Mouse (Mus musculus) frontal cortex, postnatal 10 days (tissue): ENCODE data around the gene Ly6g6e.
"Not testable (repeated sequence)": the region's sequence is repeated elsewhere in the genome, so short reads cannot be mapped to it uniquely, and the experiment has no call there.

ENCODE experiments used
- DNase-seq, 2 experiments: peaks; one replicate each; pipeline ENCODE4 v3.0.0; 2022; ENCODE audit warnings: low spot score in 2 of 2, mixed read lengths in 1 of 2

The Ly6g6e gene

DNA sequence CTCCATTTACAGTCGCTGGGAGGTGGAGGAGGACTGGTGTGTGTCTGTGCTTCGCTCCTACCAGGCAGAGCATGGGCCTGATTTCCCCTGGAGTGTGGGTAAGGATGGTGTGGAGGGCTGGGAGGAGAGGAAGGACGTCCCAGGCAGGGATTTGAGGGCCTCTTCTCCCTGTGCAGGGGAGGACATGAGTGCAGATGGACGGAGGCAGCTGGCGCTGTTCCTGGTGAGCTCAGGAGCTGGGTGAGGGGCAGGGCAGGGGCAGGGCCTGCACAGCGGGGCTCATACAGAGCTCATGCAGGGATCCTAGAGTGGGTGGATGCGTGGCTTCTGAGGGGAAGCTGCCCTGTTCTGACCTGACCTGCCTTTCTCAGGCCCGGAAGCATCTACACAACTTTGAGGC, 25.6 kb downstream of the Ly6g6e start:
- DNase-seq = no peak

DNA sequence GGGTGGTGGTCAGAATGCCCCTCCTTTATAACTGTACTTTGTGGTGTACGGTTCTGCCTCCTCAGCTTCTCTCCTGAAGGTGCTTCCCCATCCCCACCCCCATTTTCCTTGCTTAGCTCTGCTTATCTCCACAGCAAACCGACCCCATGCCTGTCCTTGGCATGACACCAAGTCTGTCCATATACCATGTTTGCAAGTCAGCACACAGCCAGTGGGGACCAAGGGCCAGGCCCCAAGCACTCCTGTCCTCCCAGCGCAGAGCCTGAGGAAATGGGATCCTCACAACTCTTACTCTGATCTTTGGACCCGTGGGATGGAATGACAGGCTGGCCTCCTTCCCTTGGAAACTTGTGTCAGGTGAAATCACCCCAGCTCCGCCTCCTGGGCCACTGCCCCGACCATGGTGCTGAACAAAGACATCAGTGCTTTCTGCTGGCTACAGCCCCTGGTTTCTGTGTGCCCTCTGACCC, 26.6 kb downstream of the Ly6g6e start:
- DNase-seq = no peak

DNA sequence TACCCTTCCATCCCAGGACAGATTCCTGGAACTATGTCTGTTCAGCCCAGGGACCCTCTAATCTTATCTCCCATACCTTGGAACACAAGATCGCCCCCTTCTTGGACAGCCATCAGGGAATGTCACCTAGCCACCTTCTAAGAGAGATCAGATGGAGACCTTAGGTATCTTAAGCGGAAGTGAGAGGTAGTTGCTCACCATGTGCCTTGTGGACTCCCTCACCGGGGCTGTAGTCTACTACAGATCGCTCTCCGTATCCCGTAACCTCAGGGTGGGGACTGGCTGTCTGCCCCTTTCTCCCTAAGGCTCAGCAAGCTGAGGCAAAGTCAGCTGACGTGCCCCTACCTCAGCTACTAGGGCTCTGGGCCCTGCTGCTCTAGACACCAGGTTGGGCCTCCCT, 27.4 kb downstream of the Ly6g6e start:
- DNase-seq = no peak

DNA sequence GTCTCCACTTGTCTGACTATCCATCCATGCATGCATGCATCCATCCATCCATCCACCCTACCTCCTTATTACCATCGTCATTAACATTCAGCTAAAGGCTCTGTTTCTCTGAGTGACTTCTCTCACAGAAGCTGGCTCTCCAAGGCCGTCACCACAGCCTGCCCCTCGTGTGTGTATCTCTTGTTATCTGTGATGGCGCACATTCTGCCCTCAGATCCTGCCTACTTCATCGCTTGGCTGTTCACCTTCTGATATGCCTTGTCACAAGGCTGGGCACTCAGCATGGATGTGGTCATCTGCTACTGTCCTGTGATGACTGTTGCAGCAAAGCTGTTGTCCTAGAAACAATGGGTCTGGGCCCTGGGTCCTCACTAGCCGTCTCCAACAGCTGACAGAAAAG, 28.1 kb downstream of the Ly6g6e start:
- DNase-seq = no peak

DNA sequence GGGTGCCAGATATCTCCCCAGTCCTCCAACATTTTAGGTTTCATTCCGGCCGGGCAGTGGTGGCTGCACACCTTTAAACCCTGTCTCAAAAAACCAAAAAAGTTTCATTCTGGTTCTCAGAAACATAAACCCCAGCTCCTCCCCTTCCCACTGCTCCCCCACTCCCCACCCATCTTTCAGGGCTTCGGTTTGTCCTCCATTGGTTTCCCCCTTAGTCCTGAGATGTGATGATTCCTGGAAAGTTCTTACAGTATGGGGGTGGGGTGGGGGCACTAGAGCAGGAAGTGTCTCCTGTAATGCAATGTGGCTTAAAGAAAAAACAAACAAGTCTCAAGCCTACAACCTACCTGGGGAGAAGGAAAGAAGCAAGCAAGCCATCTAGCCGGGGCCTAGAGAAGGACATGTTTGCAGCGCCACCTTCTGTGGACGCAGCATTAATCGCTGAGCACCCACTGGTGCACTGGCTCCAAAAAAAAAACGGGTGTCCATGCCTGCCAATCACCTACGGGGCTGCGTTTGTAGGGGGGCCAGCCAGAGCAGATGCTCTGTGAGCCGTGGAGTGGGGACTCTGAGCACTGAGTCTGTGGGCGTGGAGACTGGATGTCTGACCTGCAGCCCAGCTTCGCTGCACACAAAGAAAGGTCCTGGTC, 29.2 kb downstream of the Ly6g6e start:
- DNase-seq = peak in 1 of 2 experiments; percentile 37

DNA sequence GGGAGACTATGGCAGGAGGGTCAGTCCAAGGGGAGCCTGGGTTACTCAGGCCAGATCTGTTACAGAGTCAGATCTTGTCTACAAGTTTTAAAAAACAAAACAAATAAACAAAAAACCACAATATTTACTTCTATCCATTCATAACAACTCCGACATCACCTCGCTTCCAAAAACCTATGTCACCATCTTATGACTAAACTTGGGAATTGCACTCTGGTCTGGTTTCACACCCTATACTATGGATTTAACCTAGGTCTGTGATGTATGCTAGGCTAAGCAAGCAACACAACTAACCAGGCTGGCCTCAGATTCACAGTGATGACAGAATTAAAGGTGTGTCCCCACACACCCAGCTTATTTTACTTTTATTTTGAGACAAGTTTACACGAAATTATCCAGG, 29.8 kb downstream of the Ly6g6e start:
- DNase-seq = no peak

DNA sequence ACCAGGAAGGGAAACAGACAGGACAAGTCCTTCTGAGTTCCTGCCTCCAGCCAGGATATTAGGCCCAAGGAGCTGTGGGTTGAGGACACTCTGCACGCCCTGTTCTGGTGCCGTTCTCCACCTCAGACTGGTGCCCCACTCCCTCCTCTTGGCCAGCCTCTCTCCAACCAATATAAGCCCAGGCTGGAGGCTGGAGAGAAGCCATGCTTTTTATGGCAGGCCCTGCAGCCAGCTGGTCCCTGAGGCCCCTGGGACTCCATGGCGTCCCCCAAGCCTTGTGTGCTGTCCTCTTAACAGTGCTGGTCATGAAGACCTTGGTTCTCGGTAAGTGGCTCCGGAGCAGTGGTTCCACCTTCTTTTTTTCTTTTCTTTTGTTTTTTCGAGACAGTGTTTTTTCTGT, 31.4 kb downstream of the Ly6g6e start, which contains the start of gene Ly6g5c:
Ly6g5c (plus strand) TSS at position 183 of the 400 bp plus-strand sequence.
- no peak for DNase-seq

DNA sequence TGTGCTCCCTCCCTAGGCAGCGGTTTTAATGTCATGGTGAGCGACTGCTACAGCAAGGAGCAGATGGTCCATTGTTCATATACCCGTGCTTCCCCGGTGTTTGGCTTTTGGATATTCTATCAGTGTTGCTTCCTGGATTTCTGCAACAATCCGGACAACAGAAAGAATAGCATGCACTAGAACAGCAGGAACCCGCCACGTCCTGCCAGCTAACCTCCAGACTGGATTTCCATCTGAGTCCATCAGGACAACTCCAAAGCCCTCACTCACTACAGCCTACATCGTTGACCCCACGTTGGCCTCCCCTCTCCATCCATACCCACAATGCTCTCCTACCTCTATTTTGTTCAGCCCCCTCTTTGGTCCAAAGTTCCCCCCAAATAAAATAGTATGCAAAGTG, 35.1 kb downstream of the Ly6g6e start:
- DNase-seq = no peak

DNA sequence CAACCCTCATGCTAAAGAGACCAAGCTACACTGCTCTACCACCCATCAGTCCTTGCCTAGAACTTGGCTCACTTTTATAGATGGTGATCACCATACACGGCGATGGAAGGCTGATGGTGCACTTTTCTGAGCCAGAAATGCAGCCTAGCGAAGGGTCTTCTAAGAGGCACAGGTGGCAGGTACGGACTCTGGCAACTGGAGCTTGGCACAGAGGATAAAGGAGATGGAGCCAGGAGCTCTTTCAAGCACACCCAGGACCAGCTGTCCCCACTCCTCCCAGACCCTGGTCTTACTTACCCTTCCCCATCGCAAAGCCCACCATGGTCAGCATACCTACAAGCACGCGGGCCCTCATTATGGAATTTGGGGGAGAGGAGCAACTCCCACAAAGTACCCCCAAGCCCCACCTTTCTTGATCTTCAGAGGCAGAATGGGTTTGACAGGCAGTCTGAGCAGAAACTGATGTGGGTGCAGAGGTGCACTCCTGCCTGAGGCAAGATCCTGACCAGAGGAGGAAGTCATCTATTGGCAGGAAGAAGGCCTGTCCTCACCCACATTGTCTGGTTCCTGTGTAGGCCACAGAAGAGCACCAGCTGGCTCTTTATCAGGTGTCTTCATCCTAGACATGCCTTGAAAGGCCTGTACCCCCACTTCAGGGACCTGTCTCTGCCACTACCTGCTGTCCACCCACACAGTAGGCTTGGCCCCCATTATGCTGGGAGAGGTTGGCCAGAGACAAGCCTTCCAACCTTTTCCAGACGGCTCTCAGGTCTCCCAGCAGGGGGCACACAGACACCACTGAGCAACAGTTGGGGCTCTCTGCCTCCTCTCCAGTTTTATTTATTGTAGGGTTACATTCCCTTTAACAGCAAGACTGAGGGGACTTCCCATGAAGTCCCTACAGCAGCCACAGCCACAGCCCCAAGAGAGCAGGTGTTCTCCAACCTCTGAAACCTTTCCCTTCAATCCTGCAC, 38.6 kb downstream of the Ly6g6e start, which contains the start of gene Ly6g5b:
Ly6g5b (minus strand) TSS at position 383 of the 974 bp plus-strand sequence.
- no peak for DNase-seq

DNA sequence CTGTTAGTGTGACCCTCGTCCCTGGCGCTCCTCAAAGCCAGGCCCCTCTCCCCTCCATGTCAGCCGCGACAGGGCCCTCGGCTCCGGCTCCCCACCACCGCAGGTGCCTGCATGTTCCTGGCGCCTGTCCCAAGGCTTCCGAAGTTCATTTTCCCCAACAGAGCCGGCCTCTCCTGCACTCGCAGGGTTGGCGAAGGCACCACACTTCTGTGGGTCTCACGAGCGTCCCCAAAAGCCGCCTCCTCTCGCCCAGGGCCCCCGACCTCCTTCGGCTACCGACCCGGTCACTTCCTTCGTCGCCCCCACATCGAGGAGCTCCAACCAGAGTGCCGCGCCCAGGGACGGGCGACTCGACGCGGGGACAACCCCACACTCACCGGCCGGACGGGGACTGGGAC, 44.0 kb downstream of the Ly6g6e start:
- DNase-seq = no peak

DNA sequence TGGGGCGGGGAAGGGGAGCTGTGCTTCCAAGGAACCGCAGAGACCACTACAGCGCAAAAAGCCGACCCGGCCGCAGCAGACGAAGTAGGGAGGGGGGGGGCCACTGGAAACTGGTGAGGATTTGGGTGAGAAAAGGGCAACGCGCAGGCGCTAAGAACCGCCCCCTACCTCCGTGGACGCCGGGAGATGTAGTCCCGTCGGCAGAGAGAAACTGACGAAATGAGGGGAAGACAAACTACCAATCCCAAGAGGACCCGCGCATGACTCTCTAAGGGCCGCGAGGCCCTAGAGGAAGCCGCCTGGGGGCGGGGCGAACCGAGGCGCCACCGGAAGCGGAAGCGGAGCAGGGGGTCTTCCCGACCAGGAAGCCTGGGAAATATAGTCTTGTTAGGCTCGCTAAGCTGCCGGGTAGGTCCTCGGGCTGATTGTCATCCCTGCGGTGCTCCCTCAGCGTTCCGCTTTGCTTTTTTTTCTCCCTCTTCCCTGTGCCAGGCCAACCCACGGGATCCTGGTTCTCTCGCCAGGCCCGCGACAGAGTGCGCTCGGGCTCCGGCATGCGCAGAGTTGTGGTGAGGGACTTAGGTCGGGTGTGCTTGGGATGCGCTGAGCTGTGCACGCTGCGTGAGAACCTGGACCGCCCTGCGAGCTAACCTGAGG, 44.6 kb downstream of the Ly6g6e start, which contains the start of gene Gpank1:
Gpank1 (plus strand) TSS at position 313 of the 657 bp plus-strand sequence.
- peak; percentile 97 to 98 for DNase-seq

DNA sequence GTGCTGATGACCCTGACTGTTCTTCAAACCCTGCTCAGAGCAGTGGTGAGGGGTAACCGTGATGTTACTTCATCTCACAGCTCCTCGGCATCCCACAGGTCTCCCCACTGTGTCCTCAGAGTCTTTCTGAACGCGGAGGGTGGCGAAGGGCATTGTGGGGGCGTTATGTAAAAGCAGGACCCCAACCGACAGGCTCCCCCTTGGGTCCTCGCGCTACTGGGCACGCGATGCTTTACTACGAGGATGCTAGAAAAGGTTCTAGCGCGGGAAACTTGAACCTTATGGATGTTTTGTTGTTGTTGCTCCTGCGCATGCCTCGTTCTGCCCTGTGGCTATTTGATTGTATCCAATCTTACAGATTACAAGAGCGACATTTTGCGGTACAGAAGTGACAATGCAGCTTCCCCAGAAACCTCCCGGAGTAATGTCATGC, 45.2 kb downstream of the Ly6g6e start, which contains the start of gene Csnk2b:
Csnk2b (minus strand) TSS at position 183 of the 433 bp plus-strand sequence.
- peak; percentile 57 to 71 for DNase-seq

DNA sequence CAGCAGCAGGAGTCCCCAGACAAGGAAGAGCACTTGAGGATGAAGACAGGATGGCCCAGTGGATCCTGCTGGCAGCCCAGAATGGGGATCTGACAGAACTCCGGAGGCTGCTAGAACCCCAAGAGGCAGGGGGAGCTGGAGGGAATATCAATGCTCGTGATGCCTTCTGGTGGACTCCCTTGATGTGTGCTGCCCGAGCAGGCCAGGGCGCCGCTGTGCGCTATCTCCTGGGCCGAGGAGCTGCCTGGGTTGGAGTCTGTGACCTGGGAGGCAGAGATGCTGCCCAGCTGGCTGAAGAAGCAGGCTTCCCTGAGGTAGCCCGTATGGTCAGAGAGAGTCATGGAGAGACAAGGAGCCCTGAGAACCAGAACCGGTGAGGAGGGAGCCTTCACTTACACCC, 46.6 kb downstream of the Ly6g6e start:
- not testable (repeated sequence) for DNase-seq

DNA sequence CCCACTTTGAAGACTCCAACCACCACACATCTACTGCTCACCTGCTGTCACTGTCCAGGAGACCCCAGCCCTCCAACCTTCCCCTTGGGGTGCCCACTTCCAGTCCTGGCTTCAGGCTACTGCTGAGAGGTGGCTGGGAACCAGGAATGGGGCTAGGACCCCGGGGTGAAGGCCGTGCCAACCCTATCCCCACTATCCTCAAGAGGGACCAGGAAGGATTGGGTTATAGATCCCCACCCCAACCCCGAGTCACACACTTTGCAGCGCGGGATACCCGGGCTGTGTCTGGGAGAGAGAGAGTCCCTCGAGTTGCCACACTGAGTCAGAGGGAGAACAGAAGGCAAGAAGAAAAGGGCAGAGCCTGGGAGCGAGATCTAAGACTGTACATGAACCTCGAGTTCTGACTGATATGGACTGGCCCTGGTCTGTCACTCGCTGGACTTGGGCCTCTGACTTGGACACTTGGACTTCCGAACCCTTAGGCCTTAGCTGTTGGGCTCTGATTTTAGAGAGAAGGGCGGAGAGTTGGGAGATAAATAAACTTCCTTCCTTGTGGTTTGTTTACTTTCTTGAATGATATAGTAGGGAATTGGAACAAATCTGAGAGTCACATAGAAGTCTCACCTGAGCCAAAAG, 47.7 kb downstream of the Ly6g6e start:
- DNase-seq = not testable (repeated sequence)

DNA sequence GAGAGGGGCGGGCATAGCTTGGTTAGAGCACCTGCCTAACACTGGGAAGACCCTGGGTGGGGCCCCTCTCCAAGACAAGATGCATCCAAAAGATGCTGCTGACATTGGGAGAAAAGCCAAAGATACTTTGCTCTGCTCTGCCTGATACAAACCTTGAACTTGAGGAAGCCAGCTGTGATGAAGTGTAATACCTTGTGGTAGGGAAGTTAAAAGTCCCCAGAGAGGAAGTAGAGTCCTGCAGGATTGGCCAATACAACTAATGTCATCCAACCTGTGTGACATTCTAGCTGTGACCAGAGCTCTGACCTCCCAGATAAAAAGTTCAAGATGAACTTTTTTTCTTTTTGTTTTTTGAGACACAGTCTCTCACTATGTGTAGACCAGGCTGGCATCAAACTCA, 48.4 kb downstream of the Ly6g6e start:
- DNase-seq = no peak

DNA sequence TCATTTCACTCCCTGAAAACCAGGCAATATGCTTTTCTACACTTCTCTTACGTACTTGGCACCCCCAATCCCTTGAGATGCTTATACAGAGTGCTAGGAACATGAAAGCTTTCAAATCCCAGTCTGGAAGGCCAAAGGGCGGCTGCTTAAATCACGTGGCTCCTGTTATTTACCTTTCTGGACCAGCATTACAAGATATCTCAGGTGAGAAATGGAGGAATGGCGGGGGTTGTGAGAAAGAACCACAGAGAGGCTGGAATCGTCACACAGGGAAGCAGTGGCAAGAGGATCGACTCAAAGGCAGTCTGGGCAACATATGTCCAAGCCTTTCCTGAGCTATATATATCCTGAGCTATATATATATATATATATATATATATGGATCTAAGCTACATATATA, 48.9 kb downstream of the Ly6g6e start:
- no peak for DNase-seq

DNA sequence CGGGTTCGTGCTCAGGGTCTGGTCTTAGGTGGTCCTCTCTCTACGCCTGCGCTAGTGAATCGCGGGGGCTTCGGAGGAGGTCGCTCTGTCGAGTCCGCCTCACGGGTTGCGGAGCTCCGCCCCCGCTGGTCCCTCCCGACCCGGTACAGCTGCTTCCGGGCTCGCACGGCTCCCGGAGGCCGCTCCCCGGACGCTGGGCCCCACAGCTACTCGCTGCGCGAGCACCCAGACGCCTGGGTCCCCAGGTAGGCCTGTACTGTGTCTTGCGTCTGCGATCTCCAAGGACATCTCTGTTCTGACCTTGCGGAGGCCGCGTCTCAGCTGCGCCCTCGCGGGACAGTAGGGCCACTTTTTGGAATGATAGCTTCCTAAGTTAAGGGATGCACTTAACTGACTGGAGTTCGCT, 49.5 kb downstream of the Ly6g6e start, which contains the start of gene D17H6S53E:
D17H6S53E (plus strand) TSS at position 168 of the 406 bp plus-strand sequence.
- DNase-seq = peak in 1 of 2 experiments; percentile 73

DNA sequence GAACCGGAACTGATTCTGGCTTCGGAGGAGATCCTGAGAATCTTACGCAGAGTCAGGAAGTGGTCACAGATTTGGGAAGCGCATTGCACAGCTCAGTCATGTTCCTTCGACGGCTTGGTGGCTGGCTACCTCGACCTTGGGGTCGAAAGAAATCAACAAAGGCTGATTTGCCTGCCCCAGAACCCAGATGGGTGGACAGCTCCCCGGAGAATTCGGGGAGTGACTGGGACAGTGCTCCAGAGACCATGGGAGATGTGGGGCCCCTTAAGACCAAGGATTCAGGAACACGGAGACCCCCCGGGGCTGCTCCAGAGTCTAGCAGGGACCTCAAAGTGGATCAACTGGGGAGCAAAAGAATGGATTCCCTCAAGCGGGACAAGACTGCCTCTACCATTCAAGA, 50.3 kb downstream of the Ly6g6e start:
- DNase-seq = no peak
